Mouse (Mus musculus): ENCODE results near the gene Gm9887.

DNA sequence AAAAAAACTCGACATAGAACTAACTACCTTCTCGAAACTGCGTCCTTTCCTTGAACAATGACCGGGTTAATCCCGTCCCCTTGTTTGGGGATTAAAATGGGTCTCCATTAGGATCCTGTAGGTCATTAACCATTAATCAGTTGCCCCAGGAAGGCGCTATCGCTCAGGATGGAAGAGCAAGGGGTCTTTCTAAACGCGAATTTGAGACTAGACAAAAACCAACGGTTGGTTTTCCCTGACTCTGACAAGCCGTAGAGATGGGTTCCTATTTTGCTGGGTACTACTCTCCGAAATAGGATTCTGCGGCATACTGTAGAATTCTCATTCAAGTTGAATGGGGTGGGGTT is 15.0 kb downstream of the Gm9887 start:
- TF ChIP-seq CTCF (IDR thresholded peaks at IDR 0.05; ENCODE audit: borderline replicate concordance, insufficient read depth, low read depth, low read length) (no peak), POLR2A (IDR thresholded peaks at IDR 0.05; ENCODE audit: borderline replicate concordance, insufficient read depth, low read length) (no peak)

Measured in cerebellum, adult 2 months (tissue).